8 mouse cellular contexts compared by ENCODE assay signal in genomic region chr12:31005010-31005409, GRCm38 (mm10).
DNase-seq lines count a peak whose midpoint lies in the region; ATAC-seq and TF ChIP-seq lines count a peak whose summit lies in the region.

No protein-coding gene starts in this region.

- H3K27ac ChIP-seq in gastrocnemius, adult 2 months, result no peak overlapping the region
- no peak overlapping the region for H3K27ac ChIP-seq in kidney, embryonic 16.5 days (ENCODE audit: low read length)
- no peak overlapping the region for H3K27ac ChIP-seq in liver, adult 2 months (replicated peaks; ENCODE audit: insufficient read depth, low read depth, low read length)

- 34% methylated on average over 3 of the region's 3 CpGs for WGBS in kidney, embryonic 16.5 days
- 21% methylated on average over 3 of the region's 3 CpGs for WGBS in liver, adult 2 months

- intact Hi-C loops in gastrocnemius, adult 2 months (cut with DNase I), result loop anchor here (1.0 kb wide), 1 partner anchor 408 kb away; no protein-coding TSS in a partner anchor

- peak; percentile 78; the same call in 1 of the 2 replicates for ATAC-seq in kidney, embryonic 16.5 days (ENCODE audit: low FRiP score, low TSS enrichment)

- no peaks in the 10 kb centered on the region for H3K79me2 ChIP-seq in liver, adult 2 months (ENCODE audit: control insufficient read depth, insufficient read depth, low read length)

- no peaks in the 10 kb centered on the region for H3K36me3 ChIP-seq in kidney, embryonic 16.5 days (ENCODE audit: insufficient read depth, low read length)
- H3K36me3 ChIP-seq in liver, adult 2 months (ENCODE audit: control insufficient read depth, insufficient read depth, low read length), result no peaks in the 10 kb centered on the region

- no peaks in the 10 kb centered on the region; the same call in 1 of the 2 replicates for H3K27me3 ChIP-seq in kidney, embryonic 16.5 days (ENCODE audit: insufficient read depth, low read length)
- no peaks in the 10 kb centered on the region for H3K27me3 ChIP-seq in liver, adult 2 months (ENCODE audit: control insufficient read depth, insufficient read depth, low read length)

- H3K4me1 ChIP-seq in kidney, embryonic 16.5 days (ENCODE audit: insufficient read depth, low read length), result no peaks in the 10 kb centered on the region
- H3K4me1 ChIP-seq in liver, adult 2 months (ENCODE audit: control insufficient read depth, insufficient read depth, low read length), result no peaks in the 10 kb centered on the region

- no peak overlapping the region for H3K4me2 ChIP-seq in kidney, embryonic 16.5 days (replicated peaks; ENCODE audit: low read depth, low read length)

- no peak for TF ChIP-seq POLR2A in liver, adult 2 months (IDR thresholded peaks at IDR 0.05; ENCODE audit: extremely low read depth, insufficient read depth, low read length)

- H3K9me3 ChIP-seq in kidney, embryonic 16.5 days (ENCODE audit: low read length), result no peaks in the 10 kb centered on the region

- peak; percentile 60 to 62 for DNase-seq in B cell, adult 2 months
- peak; percentile 92 for DNase-seq in NIH3T3 (ENCODE audit: low read depth)
- DNase-seq in cerebellum, postnatal 14 days, result peak; percentile 79 to 93
- DNase-seq in gastrocnemius, adult 2 months, result peak; percentile 64
- peak; percentile 56 for DNase-seq in liver, adult 2 months (ENCODE audit: extremely low read depth, low read depth, low spot score)
- DNase-seq in retina, adult 2 months (ENCODE audit: low read depth, low spot score), result peak; percentile 45
- DNase-seq in thymus, postnatal 25 days, result peak; percentile 44

- no peak overlapping the region for H3K9ac ChIP-seq in kidney, embryonic 16.5 days (replicated peaks; ENCODE audit: low read length)
- no peak overlapping the region for H3K9ac ChIP-seq in liver, adult 2 months (ENCODE audit: low read depth, low read length)

- TF ChIP-seq CTCF in gastrocnemius, adult 2 months (IDR thresholded peaks at IDR 0.05), result peak; percentile 76
- TF ChIP-seq CTCF in liver, adult 2 months (IDR thresholded peaks at IDR 0.05; ENCODE audit: low read depth, low read length), result peak; percentile 67; the same call in 1 of the 2 replicates

- no peak overlapping the region for H3K4me3 ChIP-seq in gastrocnemius, adult 2 months
- H3K4me3 ChIP-seq in kidney, embryonic 16.5 days (ENCODE audit: low read length), result no peak overlapping the region
- H3K4me3 ChIP-seq in liver, adult 2 months (ENCODE audit: insufficient read depth, low read depth, low read length), result no peak overlapping the region
